In genomic region chr17:81576893-81577292, GRCm38 (mm10) we compare ENCODE assay signal across 24 mouse cellular contexts.
"Had no signal": no experiment of that assay in that cellular context is flagged by ENCODE, and none has a peak within 500 bp of the region (broad histone marks: within the 10 kb centered on the region; RNA-seq: fewer than 3 reads in every experiment).

No protein-coding gene starts in this region.

- H3K27ac ChIP-seq: heart, adult 2 months; heart, embryonic 10.5 days; hindbrain, embryonic 13.5 days; hindbrain, embryonic 15.5 days; hindbrain, postnatal 0 days; kidney, embryonic 15.5 days; kidney, postnatal 0 days; limb, embryonic 13.5 days; limb, embryonic 15.5 days had no signal

- H3K4me1 ChIP-seq: hindbrain, embryonic 13.5 days; hindbrain, embryonic 15.5 days had no signal

- H3K9me3 ChIP-seq: heart, embryonic 10.5 days; hindbrain, embryonic 13.5 days; hindbrain, embryonic 15.5 days; kidney, embryonic 15.5 days; limb, embryonic 13.5 days; limb, embryonic 15.5 days had no signal

- H3K4me3 ChIP-seq: heart, adult 2 months; heart, embryonic 10.5 days; heart, embryonic 12.5 days; hindbrain, embryonic 13.5 days; hindbrain, embryonic 15.5 days; kidney, embryonic 15.5 days; limb, embryonic 13.5 days; limb, embryonic 15.5 days had no signal

- DNase-seq: gastrocnemius, postnatal 14 days; gastrocnemius, postnatal 36 days; heart, adult 11 months; heart, adult 2 months; heart, postnatal 10 days; kidney, adult 11 months; kidney, adult 2 months; kidney, adult 9 months; kidney, postnatal 14 days; kidney, postnatal 36 days; layer of hippocampus, adult 9-11 months; layer of hippocampus, postnatal 36 days; left cerebral cortex, postnatal 4 days had no signal

- ATAC-seq: hindbrain, postnatal 0 days; intestine, embryonic 16.5 days had no signal

- H3K27me3 ChIP-seq: heart, embryonic 12.5 days; hindbrain, embryonic 13.5 days; hindbrain, embryonic 15.5 days; kidney, embryonic 15.5 days; limb, embryonic 13.5 days; limb, embryonic 15.5 days had no signal

- H3K4me2 ChIP-seq: heart, embryonic 12.5 days; hindbrain, embryonic 13.5 days; hindbrain, embryonic 15.5 days; kidney, embryonic 15.5 days; limb, embryonic 13.5 days; limb, embryonic 15.5 days; liver, embryonic 11.5 days had no signal

- H3K36me3 ChIP-seq: hindbrain, embryonic 13.5 days; hindbrain, embryonic 15.5 days; kidney, embryonic 15.5 days; limb, embryonic 15.5 days had no signal

- H3K9ac ChIP-seq: heart, embryonic 12.5 days; hindbrain, embryonic 13.5 days; hindbrain, embryonic 15.5 days; kidney, embryonic 15.5 days; limb, embryonic 13.5 days; limb, embryonic 15.5 days had no signal
